Mouse (Mus musculus) heart, adult 8-10 months (tissue): Measurements from ENCODE around the gene Uhmk1. TPM values are rescaled to one million over a fixed set of nuclear protein-coding genes. Genes with fewer than 3 reads are reported as not detected.

Source experiments
- DNase-seq: peaks from one replicate; pipeline ENCODE4 v3.0.0; 2022; ENCODE audit warnings: low spot score
- total RNA-seq, 4 experiments: library from RNA; stranded (reverse); gene quantifications; 2 replicates each; pipeline ENCODE4 v1.2.4; 2022

The Uhmk1 gene
- total RNA-seq, 4 experiments from 2014 or later = 17.7 to 27.8 (median 21.7) TPM

GRCm38 (mm10) chr1:170174814-170175332 is 40.3 kb downstream of the Uhmk1 start, which contains the start of gene Uap1:
Uap1 (minus strand) TSS chr1:170174957.
- DNase-seq = peak; percentile 98

- DNase-seq = peak; percentile 45
These were observed 41.0 kb downstream of the Uhmk1 start for GRCm38 (mm10) chr1:170173991-170174813.

DNA sequence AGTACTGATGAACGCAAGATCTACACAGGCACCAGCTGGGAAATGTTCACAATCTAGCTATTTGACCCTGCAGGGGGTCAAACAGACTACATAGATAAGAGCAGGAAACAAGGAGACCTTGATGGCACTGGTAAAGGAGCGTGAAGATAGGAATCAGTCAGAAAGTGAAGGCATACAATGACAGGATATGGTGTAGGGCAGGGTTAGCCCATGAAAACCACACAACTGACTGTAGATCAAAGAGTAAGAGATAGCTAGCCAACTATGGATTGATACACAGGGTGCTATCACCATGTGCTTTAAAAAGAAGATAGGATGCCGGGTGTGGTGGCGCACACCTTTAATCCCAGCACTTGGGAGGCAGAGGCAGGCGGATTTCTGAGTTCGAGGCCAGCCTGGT is 47.4 kb downstream of the Uhmk1 start:
- no peak for DNase-seq

DNA sequence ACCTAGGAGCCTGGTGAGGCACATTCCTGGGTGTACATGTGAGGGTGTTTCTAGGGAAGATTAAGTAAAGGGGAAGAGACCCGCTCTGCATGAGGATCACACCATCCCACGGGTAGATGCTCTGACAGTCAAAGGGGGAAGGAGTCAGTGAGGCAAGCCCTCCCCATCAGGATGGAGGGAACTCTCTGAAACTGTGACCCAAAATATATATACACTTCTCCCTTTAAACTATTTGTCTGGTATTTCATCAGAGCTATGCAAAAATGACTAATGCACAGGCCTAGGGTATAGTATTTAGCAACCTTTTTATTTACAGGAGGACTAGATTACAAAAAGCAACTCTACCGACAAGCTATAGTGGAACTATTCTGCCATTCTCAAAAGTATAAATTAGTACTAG is 50.3 kb downstream of the Uhmk1 start:
- no peak for DNase-seq

GRCm38 (mm10) chr1:170164053-170164614 is 51.1 kb downstream of the Uhmk1 start:
- DNase-seq = no peak

DNA sequence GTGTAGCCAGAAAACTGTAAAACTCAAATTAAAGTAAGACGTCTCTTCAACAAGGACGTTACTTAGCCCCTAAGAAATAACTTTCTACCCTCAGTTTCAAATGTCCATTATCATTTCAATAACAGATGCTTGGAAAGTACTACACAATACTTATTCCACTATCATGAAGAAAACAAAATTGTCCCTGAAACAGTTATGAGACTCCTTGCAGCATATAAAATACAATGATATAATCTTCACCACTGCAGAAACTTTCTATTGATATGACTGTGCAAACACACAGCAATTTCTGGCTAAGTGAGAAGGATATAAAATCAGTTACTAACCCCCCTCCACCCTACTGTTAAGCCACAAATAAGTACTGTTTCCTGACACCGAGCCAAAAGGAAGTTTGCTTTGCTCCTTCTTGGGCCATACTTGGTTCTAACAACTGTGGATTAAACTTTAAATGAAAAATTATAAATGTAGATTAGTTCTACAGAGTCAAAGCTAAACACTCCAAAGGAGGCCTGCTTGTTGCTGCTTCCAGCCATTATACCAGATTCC is 51.7 kb downstream of the Uhmk1 start:
- DNase-seq = peak; percentile 52

GRCm38 (mm10) chr1:170161852-170162251 is 53.3 kb downstream of the Uhmk1 start:
- DNase-seq = peak; percentile 80

DNA sequence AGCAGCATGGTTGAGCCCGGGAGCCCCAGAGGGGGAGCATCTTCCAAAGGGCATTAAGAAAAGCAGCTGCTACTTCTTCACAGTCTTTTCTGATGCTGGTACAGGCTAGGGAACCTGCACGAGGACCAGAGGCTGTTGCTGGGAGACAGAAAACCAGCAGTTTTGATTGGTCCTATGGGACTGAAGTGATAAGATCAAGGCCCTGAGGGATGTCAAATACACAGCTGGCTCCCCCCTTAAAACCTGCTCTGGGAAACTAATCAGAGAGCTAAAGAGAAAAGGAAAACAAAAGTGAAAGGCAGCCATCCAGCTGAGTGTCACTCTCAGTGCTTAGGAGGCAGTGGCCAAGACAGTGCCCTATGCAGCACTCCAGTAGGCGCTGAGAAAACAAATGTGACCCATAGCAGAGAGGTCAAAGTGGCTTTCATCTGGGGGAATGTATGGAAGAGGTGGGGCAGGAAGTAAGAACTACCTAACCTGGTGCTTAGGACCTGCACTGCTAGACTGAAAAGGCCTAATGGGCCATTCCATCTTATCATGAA is 54.7 kb downstream of the Uhmk1 start:
- peak; percentile 63 for DNase-seq

DNA sequence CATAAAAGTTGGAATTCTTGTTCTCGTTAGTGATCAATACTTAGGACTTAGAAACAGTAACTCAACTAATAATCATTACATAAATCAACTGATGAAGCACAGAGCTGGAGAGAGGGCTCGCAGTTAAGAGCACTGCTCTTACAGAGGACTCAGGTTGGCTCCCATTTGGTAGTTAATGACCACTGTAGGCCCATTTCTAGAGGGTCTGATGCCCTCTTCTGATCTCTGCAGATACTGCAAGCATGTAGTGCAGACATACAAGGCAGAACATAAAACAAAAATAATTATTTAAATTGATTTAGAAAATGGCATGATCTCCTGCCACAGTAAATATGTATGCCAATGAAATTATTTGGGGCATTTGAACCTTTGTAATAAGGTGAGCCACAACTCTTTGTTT is 55.5 kb downstream of the Uhmk1 start:
- DNase-seq = no peak

DNA sequence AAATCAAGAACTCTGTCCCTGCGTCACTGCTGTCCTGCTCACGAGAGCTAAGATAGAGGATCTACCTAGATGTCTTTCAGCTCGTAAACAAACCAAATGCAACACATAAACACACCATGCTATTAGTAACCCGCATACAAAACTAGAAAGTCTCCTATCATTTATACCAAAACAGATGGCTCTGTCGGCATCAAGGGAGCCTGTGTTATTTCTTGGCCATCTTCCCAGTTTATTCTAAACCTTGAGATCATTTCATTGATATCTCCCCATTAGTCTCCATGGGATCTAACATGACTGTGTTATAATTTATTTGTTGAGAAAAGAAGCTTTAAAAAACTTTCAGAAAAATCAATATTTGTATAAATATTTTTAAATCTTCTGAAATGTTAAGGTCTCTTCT is 59.4 kb downstream of the Uhmk1 start:
- no peak for DNase-seq

DNA sequence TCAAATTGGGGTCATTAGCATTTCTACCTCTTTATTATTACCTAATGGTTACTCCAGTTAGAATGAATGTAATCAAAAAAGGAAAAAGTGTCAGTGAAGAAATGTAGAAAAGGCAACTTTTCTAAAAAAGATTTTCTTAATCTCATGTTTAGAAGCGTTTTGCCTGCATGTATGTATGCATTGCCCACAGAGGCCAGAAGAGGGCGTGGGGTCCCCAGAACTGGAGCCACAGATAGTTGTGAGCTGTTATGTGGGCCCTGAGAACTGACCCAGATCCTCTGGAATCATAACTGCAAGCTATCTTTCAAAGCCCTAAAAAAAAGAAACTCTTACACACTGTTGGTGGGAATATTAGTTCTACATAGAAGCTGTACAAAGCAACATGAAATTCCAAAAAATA is 59.9 kb downstream of the Uhmk1 start:
- DNase-seq = no peak

- DNase-seq = no peak
These were observed 61.2 kb downstream of the Uhmk1 start for GRCm38 (mm10) chr1:170153986-170154385.

DNA sequence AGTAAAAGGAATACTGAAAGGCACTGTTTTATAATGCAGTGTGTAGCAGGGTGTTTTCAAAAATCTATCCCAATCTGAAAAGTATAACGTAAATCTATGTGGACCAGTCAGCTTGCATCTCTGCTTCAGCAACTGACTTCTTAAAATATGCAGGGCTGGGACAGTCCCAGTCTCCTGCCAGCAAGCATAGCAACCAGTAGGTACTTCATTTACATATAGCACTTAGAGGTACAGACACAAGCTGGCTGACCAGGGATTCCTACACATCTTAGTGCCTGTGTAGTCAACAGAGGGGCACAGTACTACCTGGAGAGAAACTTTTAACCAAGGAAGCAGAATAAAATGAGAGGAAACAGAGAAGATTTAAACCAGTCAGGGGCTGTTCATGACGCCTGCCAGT is 62.6 kb downstream of the Uhmk1 start:
- no peak for DNase-seq

DNA sequence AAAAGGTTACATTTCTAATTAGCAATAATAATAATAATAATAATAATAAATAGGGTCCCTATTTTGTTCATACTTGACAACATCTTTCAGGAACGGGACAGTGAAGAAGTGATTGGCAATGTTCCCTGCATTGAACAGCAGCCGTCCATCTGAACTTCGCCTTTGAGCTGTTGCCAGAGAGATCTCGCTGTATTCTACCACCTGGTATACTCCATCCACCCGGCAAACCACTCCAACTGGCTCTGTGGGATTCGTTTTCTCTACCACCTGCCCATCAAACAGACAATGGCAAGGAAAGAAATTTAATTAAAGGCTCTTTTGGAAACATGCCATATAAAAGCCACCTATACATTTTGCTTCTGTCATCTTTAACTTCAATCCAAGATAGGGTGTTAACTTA is 64.3 kb downstream of the Uhmk1 start:
- DNase-seq = no peak

DNA sequence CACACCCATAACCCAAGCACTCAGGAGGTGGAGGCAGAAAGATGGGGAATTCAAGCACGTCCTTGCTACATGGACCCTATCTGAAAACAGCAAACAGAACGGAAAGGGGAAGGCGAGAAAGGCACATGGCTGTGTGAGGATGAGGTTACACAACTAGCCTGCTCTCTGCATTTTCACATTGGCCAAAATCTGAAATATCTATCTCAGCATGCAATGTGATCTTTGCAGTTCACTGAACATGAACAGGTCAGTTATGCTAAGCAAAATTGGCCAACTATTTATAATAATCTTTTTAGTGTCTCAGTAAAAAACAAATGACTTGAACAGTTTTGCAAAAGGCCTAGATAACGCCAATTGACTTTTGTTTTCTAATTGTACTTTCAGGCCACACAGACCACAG is 65.4 kb downstream of the Uhmk1 start:
- DNase-seq = no peak

- no peak for DNase-seq
These were observed 66.7 kb downstream of the Uhmk1 start for GRCm38 (mm10) chr1:170148536-170148935.

GRCm38 (mm10) chr1:170147651-170148448 is 67.3 kb downstream of the Uhmk1 start:
- no peak for DNase-seq

DNA sequence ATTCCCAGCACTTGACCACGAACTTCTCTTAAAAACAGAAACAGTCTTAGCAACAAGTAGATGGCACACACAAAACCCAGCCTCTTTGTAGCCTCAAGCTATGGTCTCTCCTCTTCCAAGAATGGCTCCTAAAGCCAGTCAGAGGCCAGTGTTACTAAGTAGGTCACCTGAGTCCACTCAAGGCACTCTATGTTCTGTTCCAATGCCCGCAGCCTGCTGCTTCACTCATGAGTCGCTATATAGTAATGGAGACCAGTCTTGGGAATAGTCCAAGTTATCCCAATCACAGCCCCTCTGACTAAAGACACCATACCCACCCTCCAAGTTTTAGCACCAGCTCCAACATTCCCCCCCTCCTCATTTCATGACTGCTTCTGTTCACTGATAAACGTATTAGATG is 69.6 kb downstream of the Uhmk1 start:
- no peak for DNase-seq
